In the genomic region with DNA sequence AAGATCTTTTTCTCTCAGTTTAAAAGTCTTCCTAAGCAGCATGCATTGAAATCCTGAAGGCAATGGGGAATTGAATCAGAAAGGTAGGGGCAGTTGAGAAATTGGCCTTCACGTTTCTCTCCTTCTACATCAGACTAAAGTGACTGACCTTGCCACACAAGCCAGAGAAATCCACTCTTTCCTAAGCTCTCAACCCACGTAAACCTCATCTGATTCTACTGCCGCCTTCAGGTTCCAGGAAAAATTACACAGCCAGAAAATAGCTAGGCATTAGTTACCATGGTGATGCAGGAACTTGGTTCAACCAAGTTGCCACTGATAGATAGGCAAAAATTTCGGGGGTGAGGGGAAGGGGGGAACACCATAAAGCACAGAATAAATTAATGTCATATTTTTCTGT, we compare ENCODE assay signal across 9 mouse cellular contexts. TPM values are rescaled to one million over a fixed set of nuclear protein-coding genes. Genes with fewer than 3 reads are reported as not detected.
DNase-seq lines count a peak whose midpoint lies in the region; ATAC-seq and TF ChIP-seq lines count a peak whose summit lies in the region.
"Had no signal": no experiment of that assay in that cellular context is flagged by ENCODE, and none has a peak within 500 bp of the region (broad histone marks: within the 10 kb centered on the region; RNA-seq: fewer than 3 reads in every experiment).

No protein-coding gene starts in this region.

- H3K27me3 ChIP-seq in intestine, postnatal 0 days (replicated peaks; ENCODE audit: control insufficient read depth, insufficient read depth, low read length): no peaks in the 10 kb centered on the region
- H3K27me3 ChIP-seq in intestine, embryonic 16.5 days (replicated peaks; ENCODE audit: control insufficient read depth, insufficient read depth, low read length): no peaks in the 10 kb centered on the region
- no peaks in the 10 kb centered on the region for H3K27me3 ChIP-seq in C2C12 (ENCODE audit: control insufficient read depth, insufficient read depth, insufficient read length)
- no peaks in the 10 kb centered on the region for H3K27me3 ChIP-seq in MEL (ENCODE audit: control insufficient read depth in 1 of 2, insufficient read depth in 2 of 2, low read length in 2 of 2)
- H3K27me3 ChIP-seq: embryonic facial prominence, embryonic 12.5 days had no signal

- peak; percentile 81 for DNase-seq in MEL (ENCODE audit: low read depth, low spot score)
- peak; percentile 72 for DNase-seq in mesoderm, embryonic 11.5 days (ENCODE audit: low read depth, low spot score)
- no peak for DNase-seq in gastrocnemius, adult 8-10 months (ENCODE audit: low spot score in 2 of 2)
- DNase-seq: liver, embryonic 13.5 days had no signal

- peak; percentile 86 for TF ChIP-seq CTCF in intestine, postnatal 0 days (IDR thresholded peaks at IDR 0.05; ENCODE audit: low read depth)
- TF ChIP-seq CTCF in C2C12 (IDR thresholded peaks at IDR 0.05; ENCODE audit: control insufficient read depth, insufficient read depth, insufficient read length) (peak; percentile 7), MEL (IDR thresholded peaks at IDR 0.05 in 2 of 3, conservative IDR thresholded peaks at IDR 0.05 in 1 of 3; ENCODE audit: control insufficient read depth in 1 of 3, insufficient read depth in 1 of 3, low read depth in 2 of 3, low read length in 3 of 3, poor library complexity in 1 of 3, severe bottlenecking in 1 of 3) (peak; percentile 16 to 82 (median 76); a peak in 4 of 6 replicates)

- no peaks in the 10 kb centered on the region for H3K79me2 ChIP-seq in C2C12 (ENCODE audit: control insufficient read depth, insufficient read depth)
- no peaks in the 10 kb centered on the region; the same call in 1 of the 2 replicates for H3K79me2 ChIP-seq in MEL (ENCODE audit: control insufficient read depth, insufficient read depth, low read length, poor library complexity)

- H3K9ac ChIP-seq in intestine, postnatal 0 days (ENCODE audit: low read depth, low read length): no peak overlapping the region
- H3K9ac ChIP-seq in intestine, embryonic 16.5 days (ENCODE audit: low read depth, low read length): no peak overlapping the region
- H3K9ac ChIP-seq in MEL (ENCODE audit: control insufficient read depth, low read depth, low read length, poor library complexity, severe bottlenecking): no peak overlapping the region
- H3K9ac ChIP-seq: embryonic facial prominence, embryonic 12.5 days; liver, embryonic 13.5 days had no signal

- 3% methylated on average over 4 of the region's 4 CpGs for WGBS in intestine, postnatal 0 days
- WGBS in intestine, embryonic 16.5 days: 5% methylated on average over 4 of the region's 4 CpGs

- no peak overlapping the region for H3K4me3 ChIP-seq in intestine, postnatal 0 days (ENCODE audit: low read depth, low read length)
- H3K4me3 ChIP-seq in intestine, embryonic 16.5 days (ENCODE audit: low read length): no peak overlapping the region
- H3K4me3 ChIP-seq in C2C12 (ENCODE audit: insufficient read depth, poor library complexity, severe bottlenecking): no peak overlapping the region
- H3K4me3 ChIP-seq in MEL (ENCODE audit: control insufficient read depth in 1 of 2, insufficient read depth in 1 of 2, low read depth in 2 of 2, low read length in 2 of 2): no peak overlapping the region
- H3K4me3 ChIP-seq: embryonic facial prominence, embryonic 12.5 days; liver, embryonic 13.5 days had no signal

- H3ac ChIP-seq in C2C12 (ENCODE audit: control insufficient read depth, insufficient read length, low read depth): no peak overlapping the region

- no peaks in the 10 kb centered on the region for H3K9me3 ChIP-seq in intestine, postnatal 0 days (ENCODE audit: control insufficient read depth)
- H3K9me3 ChIP-seq in intestine, embryonic 16.5 days (ENCODE audit: control insufficient read depth, low read length): no peaks in the 10 kb centered on the region
- no peaks in the 10 kb centered on the region for H3K9me3 ChIP-seq in MEL (replicated peaks; ENCODE audit: insufficient read depth, low read length)

- H3K4me2 ChIP-seq in intestine, postnatal 0 days (replicated peaks; ENCODE audit: low read depth): no peak overlapping the region
- H3K4me2 ChIP-seq in intestine, embryonic 16.5 days (ENCODE audit: low read depth, low read length): no peak overlapping the region

- H3K36me3 ChIP-seq in intestine, postnatal 0 days (ENCODE audit: control insufficient read depth, insufficient read depth): no peaks in the 10 kb centered on the region
- H3K36me3 ChIP-seq in intestine, embryonic 16.5 days (ENCODE audit: control insufficient read depth, insufficient read depth, low read length): no peaks in the 10 kb centered on the region; the same call in 1 of the 2 replicates
- H3K36me3 ChIP-seq in C2C12 (ENCODE audit: control insufficient read depth, insufficient read depth) (no peaks in the 10 kb centered on the region), MEL (ENCODE audit: control insufficient read depth in 1 of 2, insufficient read depth in 2 of 2, low read length in 2 of 2) (peaks cover 0 to 18% of the 10 kb centered on the region in 2 experiments; a peak in 2 of 4 replicates)
- H3K36me3 ChIP-seq: embryonic facial prominence, embryonic 12.5 days; liver, embryonic 13.5 days had no signal

- no peaks in the 10 kb centered on the region for H3K79me3 ChIP-seq in C2C12 (ENCODE audit: low read depth)

- TF ChIP-seq POLR2A in MEL (IDR thresholded peaks at IDR 0.05; ENCODE audit: control insufficient read depth in 1 of 2, insufficient read depth in 1 of 2, low read depth in 1 of 2, low read length in 2 of 2, poor library complexity in 1 of 2): no peak

- no peak for TF ChIP-seq EP300 in MEL (IDR thresholded peaks at IDR 0.05; ENCODE audit: low read depth in 1 of 2, low read length in 2 of 2)

- peak; percentile 53 for TF ChIP-seq RAD21 in MEL (IDR thresholded peaks at IDR 0.05; ENCODE audit: low read depth, low read length)

- no peak for ATAC-seq in intestine, postnatal 0 days
- ATAC-seq in intestine, embryonic 16.5 days: no peak
- ATAC-seq in erythroblast, adult 5-6 weeks (replicated peaks; ENCODE audit: low FRiP score, poor library complexity, severe bottlenecking): 0 out of 2 replicates have a peak, but pooled peaks have one; percentile 47

- no peak overlapping the region for H3K27ac ChIP-seq in intestine, postnatal 0 days (ENCODE audit: low read depth, low read length)
- no peak overlapping the region for H3K27ac ChIP-seq in intestine, embryonic 16.5 days (ENCODE audit: low read length)
- H3K27ac ChIP-seq in MEL (ENCODE audit: control insufficient read depth, low read depth, low read length): no peak overlapping the region
- H3K27ac ChIP-seq: liver, embryonic 13.5 days had no signal

- 0 out of 2 replicates have a peak, but pooled peaks cover 7% of the 10 kb centered on the region for H3K4me1 ChIP-seq in intestine, postnatal 0 days (replicated peaks; ENCODE audit: control insufficient read depth, insufficient read depth, low read length)
- H3K4me1 ChIP-seq in intestine, embryonic 16.5 days (ENCODE audit: control insufficient read depth, insufficient read depth, low read length): peaks cover 13% of the 10 kb centered on the region
- H3K4me1 ChIP-seq in MEL (ENCODE audit: control insufficient read depth in 1 of 2, insufficient read depth in 2 of 2, low read length in 2 of 2): peaks cover 7 to 15% of the 10 kb centered on the region in 2 experiments

TF ChIP-seq in C2C12, 6 proteins besides CTCF, POLR2A, EP300 and RAD21:
- TF ChIP-seq MAX (IDR thresholded peaks at IDR 0.05) (no peak), MYOG (IDR thresholded peaks at IDR 0.05; ENCODE audit: control insufficient read depth, extremely low read depth, insufficient read length) (no peak), CEBPB (IDR thresholded peaks at IDR 0.05; ENCODE audit: low read depth) (no peak), MYOD1 (IDR thresholded peaks at IDR 0.05; ENCODE audit: control insufficient read depth, insufficient read length, low read depth) (no peak), USF1 (IDR thresholded peaks at IDR 0.05; ENCODE audit: low read depth) (no peak), FOSL1 (IDR thresholded peaks at IDR 0.05; ENCODE audit: insufficient read depth, low read length, poor library complexity, severe bottlenecking) (no peak)

TF ChIP-seq in MEL, 35 proteins besides CTCF, POLR2A, EP300 and RAD21 (continues in another document):
- TF ChIP-seq ETS1 (IDR thresholded peaks at IDR 0.05; ENCODE audit: low read depth, low read length) (no peak), SIN3A (IDR thresholded peaks at IDR 0.05; ENCODE audit: low read length) (peak; percentile 50), HCFC1 (IDR thresholded peaks at IDR 0.05; ENCODE audit: low read depth, low read length) (peak; percentile 25; the same call in 1 of the 2 replicates), MYC (IDR thresholded peaks at IDR 0.05; ENCODE audit: low read depth, low read length) (0 out of 2 replicates have a peak, but pooled peaks have one; percentile 14), MXI1 (IDR thresholded peaks at IDR 0.05; ENCODE audit: low read depth, low read length) (peak; percentile 31; the same call in 1 of the 2 replicates), NRF1 (IDR thresholded peaks at IDR 0.05; ENCODE audit: insufficient read depth, low read depth, low read length, poor library complexity, severe bottlenecking) (no peak), POLR2AphosphoS5 (IDR thresholded peaks at IDR 0.05; ENCODE audit: borderline replicate concordance, low read depth, low read length) (no peak)

RNA-seq across cellular contexts. Expression of a gene that starts 1.5 kb away (rescaled TPM):
- polyA plus RNA-seq in intestine, postnatal 0 days (2015; fragmentation: Nextera tagmentation; extraction: Ambion mirVana): 4.9 and 5.4 TPM in 2 replicates
- 8.2 and 8.3 TPM in 2 replicates for polyA plus RNA-seq in intestine, embryonic 16.5 days (2015; fragmentation: Nextera tagmentation; extraction: Ambion mirVana)
- 5.6 TPM for polyA plus RNA-seq in C2C12 (2012; fragmentation: generic; extraction: Trizol)
- 1.1 and 1.3 TPM in 2 replicates for total RNA-seq in MEL (2012; rRNA removed)
- polyA plus RNA-seq in MEL (2012; ENCODE audit: insufficient read depth in 1 of 2, insufficient read length in 2 of 2, low read depth in 1 of 2, low replicate concordance in 2 of 2, missing spikeins in 1 of 2): 1 to 10 TPM in 1 of 2 experiments, not detected in 1; 2.8 TPM
- 0.19 and 0.42 TPM in 2 replicates for total RNA-seq in erythroblast, adult 5-6 weeks (2015; ENCODE audit: low replicate concordance)
- total RNA-seq in erythroblast, adult 5-6 weeks (2017; ENCODE audit: low replicate concordance): 1.5 and 2.5 TPM in 2 replicates
- 1 to 10 TPM; 6.9 to 9.4 (median 9.2) TPM for total RNA-seq in gastrocnemius, adult 8-10 months (2022)

RNA-seq across cellular contexts. Expression of a gene that starts 11.3 kb away (rescaled TPM):
- polyA plus RNA-seq in intestine, postnatal 0 days (2015; fragmentation: Nextera tagmentation; extraction: Ambion mirVana): 13.5 and 15.6 TPM in 2 replicates
- 34.6 and 36.0 TPM in 2 replicates for polyA plus RNA-seq in intestine, embryonic 16.5 days (2015; fragmentation: Nextera tagmentation; extraction: Ambion mirVana)
- polyA plus RNA-seq in C2C12 (2012; fragmentation: generic; extraction: Trizol): 27.5 TPM
- total RNA-seq in MEL (2012; rRNA removed): 20.2 and 23.0 TPM in 2 replicates
- 10 to 100 TPM in 1 of 2 experiments, not detected in 1; 23.3 TPM for polyA plus RNA-seq in MEL (2012; ENCODE audit: insufficient read depth in 1 of 2, insufficient read length in 2 of 2, low read depth in 1 of 2, low replicate concordance in 2 of 2, missing spikeins in 1 of 2)
- 0.38 and 1.3 TPM in 2 replicates for total RNA-seq in erythroblast, adult 5-6 weeks (2015; ENCODE audit: low replicate concordance)
- total RNA-seq in erythroblast, adult 5-6 weeks (2017; ENCODE audit: low replicate concordance): 0.94 TPM in 1 of 2 replicates, not detected in the other
- 10 to 100 TPM; 15.2 to 21.6 (median 18.8) TPM for total RNA-seq in gastrocnemius, adult 8-10 months (2022)

Comparison
In these comparisons a context has a peak if more than half of its experiments do, and no peak if none do; other contexts are left out.
1. CTCF ChIP-seq: peak in every context shown above with its lines; median percentile 86 in intestine, postnatal 0 days; 76 in MEL; 7 in C2C12.
2. DNase-seq: peak in MEL (single experiment) and mesoderm, embryonic 11.5 days (single experiment); none in gastrocnemius, adult 8-10 months (0 of 2).